Mouse (Mus musculus) bone marrow, adult 2 months (tissue): Measurements from ENCODE around the gene Ppp1r12c.

Experiments used
- CTCF ChIP-seq: fragments of 200-500 bp; IDR thresholded peaks from 2 replicates; pipeline ENCODE4 v1.5.1; 2011; ENCODE audit warnings: low read length, control low read depth; ENCODE audit not compliant: control insufficient read depth, insufficient read depth
- POLR2A ChIP-seq: fragments of 200-500 bp; IDR thresholded peaks from 2 replicates; pipeline ENCODE4 v1.6.1; 2011; ENCODE audit warnings: low read depth, mild to moderate bottlenecking, control low read depth, low read length, borderline replicate concordance; ENCODE audit not compliant: control insufficient read depth

DNA sequence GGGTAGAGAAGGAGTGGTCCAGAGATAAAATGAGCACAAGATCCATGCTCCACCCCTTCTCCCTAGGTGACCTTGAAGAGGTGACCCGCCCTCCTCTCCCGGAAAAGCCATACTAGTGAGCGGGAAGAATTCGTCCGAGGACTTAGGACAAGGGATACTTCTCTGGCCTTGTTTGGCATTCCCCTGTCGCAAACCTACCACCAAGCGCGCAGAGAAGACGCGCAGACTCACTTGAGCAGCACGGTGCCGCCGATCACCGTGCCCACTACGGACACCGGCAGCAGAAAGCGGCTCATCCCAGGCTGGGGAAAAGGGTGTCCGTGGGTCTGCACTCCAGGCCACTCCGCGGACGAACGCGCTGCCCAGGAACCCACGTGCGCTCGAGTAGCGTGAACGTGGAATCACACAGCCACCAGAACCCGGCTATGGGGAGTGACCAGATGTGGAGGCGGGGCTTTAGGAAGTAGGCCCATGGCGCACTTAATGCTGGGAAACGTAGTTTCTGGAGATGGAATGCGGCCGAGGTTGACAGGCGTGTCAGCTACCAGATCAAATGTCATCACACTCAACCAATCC, 56.2 kb downstream of the Ppp1r12c start, which contains the start of gene Rdh13:
- TF ChIP-seq CTCF (no peak), POLR2A (no peak)
